Mouse (Mus musculus) kidney, adult 11 months (tissue): ENCODE measurements at regions not wholly inside any gene's neighbourhood (a gene's known extent, or its start where the extent isn't known, plus 50 kb on each side); places are given as distances from the start of the nearest gene placed in this dataset.

Experiments used
- DNase-seq: peaks from one replicate; pipeline ENCODE4 v3.0.0; 2022

GRCm38 (mm10) chr19:16075512-16076086 lies 57.0 kb upstream of the Gnaq start:
- DNase-seq: no peak

- no peak for DNase-seq
These were observed 57.6 kb upstream of the Gnaq start for GRCm38 (mm10) chr19:16075026-16075425.

GRCm38 (mm10) chr19:16067314-16067713 lies 65.3 kb upstream of the Gnaq start:
- DNase-seq: no peak

- no peak for DNase-seq
These were observed 67.7 kb upstream of the Gnaq start for GRCm38 (mm10) chr19:16064911-16065310.

- peak; percentile 57 for DNase-seq
These were observed 68.6 kb upstream of the Gnaq start for GRCm38 (mm10) chr19:16063916-16064580.

- DNase-seq: no peak
These were observed 69.1 kb upstream of the Gnaq start for GRCm38 (mm10) chr19:16063533-16063915.

GRCm38 (mm10) chr19:16061821-16062220 lies 70.8 kb upstream of the Gnaq start:
- no peak for DNase-seq

GRCm38 (mm10) chr19:16059026-16059425 lies 73.6 kb upstream of the Gnaq start:
- DNase-seq: no peak

GRCm38 (mm10) chr19:16050220-16051055 lies 65.6 kb upstream of the Cep78 start:
- no peak for DNase-seq

GRCm38 (mm10) chr19:16049646-16050045 lies 64.9 kb upstream of the Cep78 start:
- DNase-seq: no peak

GRCm38 (mm10) chr19:16046977-16047376 lies 62.2 kb upstream of the Cep78 start:
- DNase-seq: no peak

GRCm38 (mm10) chr19:16045261-16045660 lies 60.5 kb upstream of the Cep78 start:
- DNase-seq: no peak

- no peak for DNase-seq
These were observed 59.4 kb upstream of the Cep78 start for GRCm38 (mm10) chr19:16044169-16044568.

- DNase-seq: no peak
These were observed 58.2 kb upstream of the Cep78 start for GRCm38 (mm10) chr19:16043007-16043406.

GRCm38 (mm10) chr19:16041891-16042290 lies 57.1 kb upstream of the Cep78 start:
- DNase-seq: no peak

GRCm38 (mm10) chr19:16037806-16038205 lies 53.0 kb upstream of the Cep78 start:
- DNase-seq: no peak
